Mouse (Mus musculus) left cerebral cortex, adult 2 months (tissue): ENCODE results near the gene Atp6v0e2. TPM values are rescaled to one million over a fixed set of nuclear protein-coding genes. Genes with fewer than 3 reads are reported as not detected.

Experiments
- DNase-seq, 2 experiments: peaks; one replicate each; pipeline ENCODE4 v3.0.0; 2021 to 2022; ENCODE audit warnings: low spot score in 2 of 2, mixed read lengths in 1 of 2; ENCODE audit errors: extremely low spot score in 1 of 2
- H3K27ac ChIP-seq: fragments of 200-600 bp; 2 replicates; pipeline ENCODE4 v1.8.1; 2022
- H3K4me3 ChIP-seq: fragments of 200-600 bp; 2 replicates; pipeline ENCODE4 v1.8.1; 2022
- CTCF ChIP-seq: fragments of 200-600 bp; IDR thresholded peaks from 2 replicates; pipeline ENCODE4 v1.8.1; 2022; ENCODE audit warnings: antibody characterized with exemption, mild to moderate bottlenecking, moderate library complexity
- intact Hi-C: fragments of 180-260 bp; cut with DNase I; formaldehyde crosslinking; loops from one replicate; pipeline ENCODE4 v1.15.1; 2025
- total RNA-seq, 2 experiments: library from RNA; stranded (reverse); gene quantifications; 2 replicates each; pipeline ENCODE4 v1.2.3; 2021

The Atp6v0e2 gene
- total RNA-seq, 2 experiments from 2014 or later, result 411 to 422 TPM

GRCm38 (mm10) chr6:48542631-48543030 lies 5.2 kb downstream of the Atp6v0e2 start:
- DNase-seq, result no peak
- intact Hi-C loops, result loop anchor here (5.0 kb wide), 1 partner anchor 100 kb away; no protein-coding TSS in a partner anchor
- H3K4me3 ChIP-seq, result no peak overlapping the region
- TF ChIP-seq CTCF, result no peak
- H3K27ac ChIP-seq, result no peak overlapping the region

GRCm38 (mm10) chr6:48545251-48545650 lies 7.8 kb downstream of the Atp6v0e2 start:
- DNase-seq, result no peak
- Histone ChIP-seq H3K4me3 (no peak overlapping the region), H3K27ac (no peak overlapping the region)
- intact Hi-C loops, result no loop called here
- TF ChIP-seq CTCF, result no peak

GRCm38 (mm10) chr6:48546271-48546670 lies 8.9 kb downstream of the Atp6v0e2 start:
- Histone ChIP-seq H3K27ac (no peak overlapping the region), H3K4me3 (no peak overlapping the region)
- no peak for DNase-seq
- intact Hi-C loops, result no loop called here
- peak; percentile 29 for TF ChIP-seq CTCF

- intact Hi-C loops, result no loop called here
- TF ChIP-seq CTCF, result no peak
- Histone ChIP-seq H3K27ac (no peak overlapping the region), H3K4me3 (no peak overlapping the region)
- no peak for DNase-seq
Measured at GRCm38 (mm10) chr6:48546858-48547257, 9.4 kb downstream of the Atp6v0e2 start.

- no peak overlapping the region for H3K27ac ChIP-seq
- intact Hi-C loops, result no loop called here
- TF ChIP-seq CTCF, result no peak
- H3K4me3 ChIP-seq, result no peak overlapping the region
- no peak for DNase-seq
Measured at GRCm38 (mm10) chr6:48548314-48548713, 10.9 kb downstream of the Atp6v0e2 start.

- intact Hi-C loops, result no loop called here
Measured at GRCm38 (mm10) chr6:48552918-48553317, 15.5 kb downstream of the Atp6v0e2 start.

GRCm38 (mm10) chr6:48553819-48554218 lies 16.4 kb downstream of the Atp6v0e2 start:
- intact Hi-C loops, result loop anchor here (1.0 to 2.0 kb wide), 3 partner anchors 17 to 73 kb away; partner anchors contain the start of genes AI854703 and Atp6v0e2
- TF ChIP-seq CTCF, result no peak

More at GRCm38 (mm10) chr6:48552918-48553317, 15.5 kb downstream of the Atp6v0e2 start:
- no peak for TF ChIP-seq CTCF
- no peak for DNase-seq
- Histone ChIP-seq H3K27ac (no peak overlapping the region), H3K4me3 (no peak overlapping the region)

GRCm38 (mm10) chr6:48554280-48555103 lies 17.1 kb downstream of the Atp6v0e2 start, which contains the start of gene Lrrc61:
Gene Lrrc61 (plus strand): TSS chr6:48554796.
- intact Hi-C loops, result loop anchor here (1.0 to 2.0 kb wide), 3 partner anchors 17 to 72 kb away; partner anchors contain the start of genes AI854703 and Atp6v0e2
- TF ChIP-seq CTCF, result no peak
- Histone ChIP-seq H3K27ac (peak within 1 kb of the TSS; percentile 100), H3K4me3 (peak within 1 kb of the TSS; percentile 74)
- DNase-seq, result peak; percentile 97 to 98

More at GRCm38 (mm10) chr6:48553819-48554218, 16.4 kb downstream of the Atp6v0e2 start:
- no peak for DNase-seq
- H3K4me3 ChIP-seq, result peak overlapping the region; percentile 74
- peak overlapping the region; percentile 100 for H3K27ac ChIP-seq

- peak; percentile 47 to 64 for DNase-seq
- intact Hi-C loops, result loop anchor here (2.0 kb wide), 2 partner anchors 40 to 72 kb away; partner anchors contain the start of gene AI854703
- H3K27ac ChIP-seq, result peak overlapping the region; percentile 100
- TF ChIP-seq CTCF, result no peak
- H3K4me3 ChIP-seq, result peak overlapping the region; percentile 74
Measured at GRCm38 (mm10) chr6:48555104-48555890, 17.9 kb downstream of the Atp6v0e2 start.

GRCm38 (mm10) chr6:48555956-48556355 lies 18.5 kb downstream of the Atp6v0e2 start:
- TF ChIP-seq CTCF, result no peak
- Histone ChIP-seq H3K4me3 (no peak overlapping the region), H3K27ac (no peak overlapping the region)
- DNase-seq, result no peak
- intact Hi-C loops, result loop anchor here (2.0 kb wide), 2 partner anchors 39 to 71 kb away; partner anchors contain the start of gene AI854703

- no peak for TF ChIP-seq CTCF
- intact Hi-C loops, result no loop called here
- Histone ChIP-seq H3K27ac (no peak overlapping the region), H3K4me3 (no peak overlapping the region)
- no peak for DNase-seq
Measured at GRCm38 (mm10) chr6:48565693-48566310, 28.4 kb downstream of the Atp6v0e2 start.
